Mouse (Mus musculus): Measurements from ENCODE around the gene Prkd3.

Gene Prkd3

GRCm38 (mm10) chr17:78999189-78999588 is 21.4 kb downstream of the Prkd3 start:
- DNase-seq: no peak

GRCm38 (mm10) chr17:78998130-78998529 is 22.5 kb downstream of the Prkd3 start:
- no peak for DNase-seq

- DNase-seq: no peak
Observed at GRCm38 (mm10) chr17:78994931-78995820, 25.4 kb downstream of the Prkd3 start.

- DNase-seq: no peak
Observed at GRCm38 (mm10) chr17:78994382-78994781, 26.2 kb downstream of the Prkd3 start.

- DNase-seq: peak; percentile 54
Observed at GRCm38 (mm10) chr17:78993670-78994069, 26.9 kb downstream of the Prkd3 start.

GRCm38 (mm10) chr17:78992303-78993027 is 28.2 kb downstream of the Prkd3 start:
- no peak for DNase-seq

GRCm38 (mm10) chr17:78991549-78991948 is 29.1 kb downstream of the Prkd3 start:
- no peak for DNase-seq

- no peak for DNase-seq
Observed at GRCm38 (mm10) chr17:78989015-78989414, 31.6 kb downstream of the Prkd3 start.

- DNase-seq: no peak
Observed at GRCm38 (mm10) chr17:78983736-78984135, 36.9 kb downstream of the Prkd3 start.

GRCm38 (mm10) chr17:78983166-78983565 is 37.5 kb downstream of the Prkd3 start:
- DNase-seq: no peak

- no peak for DNase-seq
Observed at GRCm38 (mm10) chr17:78968500-78968899, 52.1 kb downstream of the Prkd3 start.

GRCm38 (mm10) chr17:78966092-78966883 is 54.3 kb downstream of the Prkd3 start:
- no peak for DNase-seq

GRCm38 (mm10) chr17:78964387-78964786 is 56.2 kb downstream of the Prkd3 start:
- DNase-seq: peak; percentile 21

- no peak for DNase-seq
Observed at GRCm38 (mm10) chr17:78959473-78959872, 61.1 kb downstream of the Prkd3 start.

GRCm38 (mm10) chr17:78953240-78953639 is 67.4 kb downstream of the Prkd3 start:
- DNase-seq: no peak

- no peak for DNase-seq
Observed at GRCm38 (mm10) chr17:78952070-78952469, 68.5 kb downstream of the Prkd3 start.

- no peak for DNase-seq
Observed at GRCm38 (mm10) chr17:78951225-78951624, 69.4 kb downstream of the Prkd3 start.

GRCm38 (mm10) chr17:78942579-78942978 is 78.0 kb downstream of the Prkd3 start:
- no peak for DNase-seq

GRCm38 (mm10) chr17:78938927-78939326 is 81.7 kb downstream of the Prkd3 start:
- no peak for DNase-seq

- no peak for DNase-seq
Observed at GRCm38 (mm10) chr17:78937229-78937853, 83.3 kb downstream of the Prkd3 start.

GRCm38 (mm10) chr17:78936466-78937228 is 84.0 kb downstream of the Prkd3 start, which contains the start of the genes Cebpz and Ndufaf7:
Gene Cebpz (minus strand): TSS chr17:78937066.
Gene Ndufaf7 (plus strand): TSS chr17:78937136.
- DNase-seq: peak; percentile 98

- DNase-seq: no peak
Observed at GRCm38 (mm10) chr17:78935857-78936256, 84.8 kb downstream of the Prkd3 start.

All from layer of hippocampus, adult 9-11 months (tissue).